Mouse (Mus musculus) lung, adult 10 weeks (tissue): ENCODE data around the gene 4833439L19Rik. TPM values are rescaled to one million over a fixed set of nuclear protein-coding genes. Genes with fewer than 3 reads are reported as not detected.

ENCODE experiments used
- polyA plus RNA-seq: library from polyadenylated mRNA; stranded (reverse); fragments of 350-450 nt; fragmentation: Illumina TruSeq; extraction: RNeasy Lipid Tissue Mini Kit (QIAGEN cat#74804); gene quantifications from one replicate; pipeline ENCODE4 v1.2.3, GENCODE M21; 2014; ENCODE audit warnings: low read depth, low replicate concordance; ENCODE audit not compliant: insufficient read depth

The 4833439L19Rik gene
- polyA plus RNA-seq: 58.1 TPM

GRCm38 (mm10) chr13:54565201-54565581, at the start of gene 4833439L19Rik:
Gene 4833439L19Rik, minus strand, starts transcription at chr13:54565435.

GRCm38 (mm10) chr13:54610972-54611754, 45.9 kb upstream of the 4833439L19Rik start, which contains the start of gene Cltb:
Gene Cltb, minus strand, starts transcription at chr13:54611344.

GRCm38 (mm10) chr13:54589996-54590951, 25.0 kb upstream of the 4833439L19Rik start, which contains the start of the genes Nop16 and Higd2a:
Gene Nop16, minus strand, starts transcription at chr13:54590090.
Gene Higd2a, plus strand, starts transcription at chr13:54590207.

GRCm38 (mm10) chr13:54574854-54575481, 9.7 kb upstream of the 4833439L19Rik start, which contains the start of gene Arl10:
Gene Arl10, plus strand, starts transcription at chr13:54575015.

GRCm38 (mm10) chr13:54503604-54504521, 61.4 kb downstream of the 4833439L19Rik start, which contains the start of gene Simc1:
Gene Simc1, plus strand, starts transcription at chr13:54503779.

Other genes starting within 250 kb of the 4833439L19Rik start
- 3.7 TPM for gene Cplx2, start 194.1 kb downstream of the 4833439L19Rik start, polyA plus RNA-seq
- 17.2 TPM for gene Thoc3, start 96.6 kb downstream of the 4833439L19Rik start, polyA plus RNA-seq
- 1.8 TPM for gene Simc1, start 61.7 kb downstream of the 4833439L19Rik start, polyA plus RNA-seq
- gene Arl10, start 9.6 kb upstream of the 4833439L19Rik start, polyA plus RNA-seq: 6.6 TPM
- gene Nop16, start 24.7 kb upstream of the 4833439L19Rik start, polyA plus RNA-seq: 19.5 TPM
- gene Higd2a, start 24.8 kb upstream of the 4833439L19Rik start, polyA plus RNA-seq: 143 TPM
- 110 TPM for gene Cltb, start 45.9 kb upstream of the 4833439L19Rik start, polyA plus RNA-seq
- 15.4 TPM for gene Faf2, start 56.3 kb upstream of the 4833439L19Rik start, polyA plus RNA-seq
- gene Rnf44, start 128.5 kb upstream of the 4833439L19Rik start, polyA plus RNA-seq: 30.2 TPM
- gene Cdhr2, start 136.0 kb upstream of the 4833439L19Rik start, polyA plus RNA-seq: not detected
- gene Gprin1, start 184.4 kb upstream of the 4833439L19Rik start, polyA plus RNA-seq: 0.06 TPM
- not detected for gene Sncb, start 201.2 kb upstream of the 4833439L19Rik start, polyA plus RNA-seq
- not detected for gene Eif4e1b, start 218.6 kb upstream of the 4833439L19Rik start, polyA plus RNA-seq
- 33.8 TPM for gene Tspan17, start 223.9 kb upstream of the 4833439L19Rik start, polyA plus RNA-seq